Mouse (Mus musculus): ENCODE results near the gene Cntn5.

Cntn5 gene

GRCm38 (mm10) chr9:10226013-10226412 lies 678.6 kb downstream of the Cntn5 start:
- DNase-seq (ENCODE audit: low spot score): no peak

DNA sequence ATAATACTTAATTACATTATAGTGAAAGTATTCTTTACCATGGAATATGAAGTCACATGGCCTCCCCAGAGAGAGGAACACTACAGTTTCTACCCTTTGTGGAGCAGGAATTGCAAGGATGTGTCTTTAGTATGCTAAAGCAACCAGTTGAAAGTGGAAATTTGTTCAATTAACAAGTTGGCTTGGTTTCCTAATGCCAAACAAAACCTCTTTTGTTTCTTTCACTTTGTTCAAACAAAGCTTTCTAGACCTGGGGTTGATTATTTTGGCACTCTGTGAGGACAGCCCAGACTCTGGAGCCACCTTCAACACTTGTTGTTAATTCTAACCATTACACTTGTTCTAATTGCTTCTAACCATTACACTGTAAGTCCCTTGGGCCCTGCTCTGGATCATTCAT lies 718.5 kb downstream of the Cntn5 start:
- DNase-seq (ENCODE audit: low spot score): no peak

GRCm38 (mm10) chr9:10170526-10170925 lies 734.0 kb downstream of the Cntn5 start:
- DNase-seq (ENCODE audit: low spot score): no peak

GRCm38 (mm10) chr9:10121350-10122057 lies 783.1 kb downstream of the Cntn5 start:
- no peak for DNase-seq (ENCODE audit: low spot score)

DNA sequence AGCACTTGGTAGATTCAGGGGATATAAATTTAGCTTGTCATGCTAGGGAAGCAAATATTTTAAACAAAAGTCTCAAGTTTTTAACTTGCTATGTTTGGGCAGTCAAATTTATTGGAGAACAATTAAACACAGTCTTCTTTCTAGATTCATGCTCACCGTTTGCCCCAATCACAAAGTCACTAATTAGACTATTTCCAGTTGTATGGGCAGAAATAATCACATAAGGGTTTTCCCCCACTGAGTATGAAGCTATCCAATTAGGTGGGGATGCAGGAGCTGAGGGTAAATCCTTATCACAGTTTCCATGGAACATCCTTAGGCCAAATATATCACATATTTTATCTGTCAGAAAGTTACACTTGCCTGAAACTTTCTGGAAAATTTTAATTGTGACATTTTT lies 788.0 kb downstream of the Cntn5 start:
- no peak for DNase-seq (ENCODE audit: low spot score)

DNA sequence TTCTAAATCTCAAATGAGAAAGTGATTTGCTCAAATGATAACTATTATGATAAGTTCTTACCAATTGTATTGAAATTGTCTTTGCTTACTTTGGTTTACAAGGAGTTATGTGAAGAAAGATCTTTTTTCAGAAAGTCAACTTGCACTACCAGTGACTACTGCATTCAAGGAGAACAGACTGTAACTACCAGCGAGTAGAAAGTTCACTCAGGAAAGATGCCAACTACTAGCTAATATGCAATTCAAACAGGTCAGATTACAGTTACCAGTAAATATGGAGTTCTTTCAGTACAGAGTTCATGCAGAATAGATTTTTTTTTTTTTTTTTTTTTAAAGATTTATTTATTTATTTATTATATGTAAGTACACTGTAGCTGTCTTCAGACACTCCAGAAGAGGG lies 795.4 kb downstream of the Cntn5 start:
- no peak for DNase-seq (ENCODE audit: low spot score)

DNA sequence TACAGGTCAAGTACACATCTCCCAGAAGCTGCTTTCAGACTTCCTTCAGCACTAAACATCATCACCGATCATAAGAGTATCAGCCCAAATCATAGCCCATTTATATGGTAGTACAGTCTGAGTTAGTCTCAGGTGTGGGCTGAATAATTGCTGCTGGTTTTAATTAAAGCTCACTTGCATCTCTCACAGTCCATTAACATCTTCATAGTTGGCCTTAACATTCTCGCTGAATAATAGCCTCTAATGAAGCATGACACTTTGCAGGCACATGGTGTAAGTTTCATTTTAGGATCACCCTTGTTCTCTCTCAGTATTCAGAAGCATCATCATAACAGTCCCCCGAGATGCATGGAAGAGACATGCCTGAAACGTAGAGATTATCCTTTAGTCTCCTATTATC lies 796.7 kb downstream of the Cntn5 start:
- no peak for DNase-seq (ENCODE audit: low spot score)

DNA sequence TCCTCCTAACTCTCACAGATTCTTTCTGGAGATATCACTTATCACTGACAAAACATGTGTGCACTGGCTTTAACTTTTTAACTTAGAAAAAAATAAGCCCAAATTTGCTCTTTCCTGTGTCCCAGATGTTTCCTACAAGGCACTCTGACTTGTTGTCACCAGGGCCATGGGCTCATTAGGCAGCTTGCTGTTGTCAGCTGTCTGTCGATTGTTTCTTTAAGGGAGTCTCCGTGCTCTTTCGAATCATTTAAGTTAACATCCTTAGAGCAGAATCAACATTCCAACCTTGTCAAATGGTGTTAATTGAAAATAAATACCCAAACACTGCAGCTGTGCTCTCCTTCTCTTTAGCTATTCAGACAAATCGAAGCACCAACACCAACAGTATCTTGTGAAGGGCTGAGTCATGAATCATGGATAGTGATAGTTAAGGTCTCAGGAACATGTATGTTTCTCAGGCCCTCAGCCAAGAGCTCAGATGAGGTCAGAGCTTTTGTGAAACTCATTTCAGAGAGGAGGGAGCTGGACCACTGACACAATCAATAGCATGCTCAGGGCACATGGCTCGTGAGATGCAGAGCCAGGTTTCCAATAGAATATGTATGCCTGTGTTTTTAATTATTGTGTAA lies 802.6 kb downstream of the Cntn5 start:
- no peak for DNase-seq (ENCODE audit: low spot score)

- no peak for DNase-seq (ENCODE audit: low spot score)
These were observed 828.3 kb downstream of the Cntn5 start for GRCm38 (mm10) chr9:10076282-10076681.

DNA sequence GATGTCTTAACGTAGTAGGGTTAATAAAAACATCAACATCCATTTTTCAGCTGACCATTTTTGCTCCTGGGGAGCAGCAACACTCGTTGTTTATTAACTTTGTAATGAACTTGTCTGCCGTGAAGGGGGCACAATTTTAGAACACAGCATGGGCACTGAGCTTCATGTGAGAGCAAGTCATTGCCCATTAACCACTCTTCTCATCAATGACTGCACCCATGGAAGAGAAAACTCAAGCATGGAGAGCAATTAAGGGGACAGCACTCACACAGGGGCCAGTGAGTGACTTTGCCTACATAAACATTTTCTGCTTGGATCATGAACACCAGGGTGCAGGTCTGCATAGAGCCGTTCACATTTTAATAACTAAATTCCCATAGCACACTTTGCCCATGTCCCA lies 831.2 kb downstream of the Cntn5 start:
- DNase-seq (ENCODE audit: low spot score): no peak

DNA sequence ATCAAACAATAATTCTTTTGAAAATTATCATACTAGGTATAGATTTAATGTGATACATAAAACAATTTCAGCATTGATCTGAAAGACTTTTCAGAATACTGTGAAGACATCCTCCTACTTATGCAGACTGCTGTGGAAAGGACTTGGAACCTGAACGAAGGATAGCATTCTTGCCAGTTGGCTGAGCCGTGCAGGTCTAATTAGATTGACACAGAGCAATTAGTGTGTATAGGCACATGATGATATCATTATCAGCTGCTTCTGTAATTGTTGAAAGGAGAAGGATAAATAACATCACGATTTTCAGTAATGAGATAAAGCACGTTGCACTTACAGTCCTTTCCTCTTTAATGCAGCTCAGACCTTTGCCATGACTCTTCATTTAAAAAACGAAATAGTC lies 831.7 kb downstream of the Cntn5 start:
- DNase-seq (ENCODE audit: low spot score): no peak

DNA sequence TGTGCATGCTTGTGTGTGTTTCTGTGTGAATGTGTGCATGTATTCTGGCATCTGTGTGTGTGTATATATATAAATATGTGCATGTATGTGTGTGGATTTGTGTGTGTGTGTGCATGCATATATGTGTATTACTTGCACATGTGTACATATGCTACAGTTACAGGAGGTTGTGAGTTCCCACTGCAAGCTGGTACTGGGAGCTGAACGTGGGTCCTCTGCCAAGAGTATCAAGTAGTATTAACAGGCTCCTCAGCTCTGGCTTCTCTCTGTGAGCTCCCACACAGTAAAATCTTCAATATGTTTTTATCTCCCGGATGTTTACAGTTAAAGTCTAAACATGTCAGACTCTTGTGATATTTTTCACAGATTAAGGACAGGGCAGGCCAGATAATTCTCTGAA lies 833.3 kb downstream of the Cntn5 start:
- no peak for DNase-seq (ENCODE audit: low spot score)

DNA sequence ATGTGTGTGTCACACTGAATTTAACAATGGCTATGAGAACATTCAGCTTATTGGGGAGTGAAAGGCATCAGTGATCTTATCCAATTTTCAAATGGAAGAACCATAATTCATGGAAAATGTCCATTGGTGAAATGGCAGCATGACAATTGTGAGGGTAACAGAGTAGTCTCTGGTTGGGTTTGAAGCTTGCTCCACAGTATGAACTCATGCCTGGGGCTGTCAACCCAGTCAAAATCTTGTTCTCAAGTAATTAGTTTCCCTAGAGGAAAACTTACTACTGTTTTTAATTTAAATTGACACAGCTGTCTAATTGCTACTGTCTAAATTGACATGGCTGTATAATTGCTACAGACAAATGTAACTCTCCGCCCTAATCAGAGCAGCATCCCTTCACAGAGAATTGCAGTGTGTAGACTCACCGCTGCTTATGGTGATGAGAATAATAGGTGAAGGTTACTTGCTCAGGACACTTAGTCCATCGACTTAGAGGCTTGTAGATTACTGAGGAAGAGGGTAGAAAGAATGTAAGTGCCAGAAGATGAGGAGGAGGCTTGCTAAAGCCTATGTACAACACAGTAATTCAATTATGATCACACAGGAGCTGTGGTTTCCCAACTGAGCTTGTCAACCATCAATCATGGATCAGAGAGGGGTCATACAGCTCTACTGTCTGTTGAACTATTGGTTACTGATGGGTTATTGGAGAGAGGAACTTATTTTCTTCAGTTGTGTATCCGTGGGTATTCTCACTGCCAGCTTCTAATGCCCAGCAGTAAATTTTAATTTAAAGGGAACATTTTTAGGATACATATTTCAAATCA lies 859.4 kb downstream of the Cntn5 start:
- no peak for DNase-seq (ENCODE audit: low spot score)

- DNase-seq (ENCODE audit: low spot score): no peak
These were observed 861.6 kb downstream of the Cntn5 start for GRCm38 (mm10) chr9:10043001-10043400.

DNA sequence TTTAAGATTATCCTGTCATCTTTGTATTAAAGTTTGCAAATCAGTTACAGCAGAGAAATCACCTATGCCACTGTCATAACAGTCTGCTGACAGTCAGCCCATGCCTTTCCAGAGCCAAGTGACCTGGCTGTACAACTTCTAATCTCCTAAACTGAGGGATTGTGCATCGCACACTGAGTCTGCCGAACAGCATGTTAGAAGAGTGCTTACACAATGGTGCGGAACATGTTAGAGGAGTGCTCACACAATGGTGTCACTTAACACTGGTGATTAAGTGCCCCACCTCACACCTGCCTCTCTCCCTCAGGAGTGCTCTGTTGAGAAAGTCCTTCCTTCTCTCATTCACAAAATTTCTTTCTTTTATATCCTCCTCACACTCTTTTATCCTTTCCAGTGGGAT lies 889.4 kb downstream of the Cntn5 start:
- no peak for DNase-seq (ENCODE audit: low spot score)

DNA sequence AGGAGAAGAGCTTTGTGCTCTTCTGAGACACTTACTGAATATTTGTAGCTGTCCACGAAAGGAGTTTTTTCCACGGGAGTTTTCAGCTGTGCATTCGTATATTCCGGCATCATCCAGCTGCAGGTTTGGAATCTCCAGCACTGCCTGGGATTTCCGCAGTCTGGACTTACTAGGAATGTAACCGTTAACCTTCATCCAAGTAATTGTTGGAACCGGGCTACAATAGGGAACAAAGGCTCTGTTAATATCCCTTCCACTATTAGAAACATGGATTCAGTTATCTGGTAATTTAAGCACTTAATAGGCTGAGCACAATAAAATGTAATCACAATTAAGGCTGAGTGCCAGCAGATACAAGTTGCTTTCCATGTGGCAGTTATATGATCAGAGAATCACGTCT lies 920.5 kb downstream of the Cntn5 start:
- no peak for DNase-seq (ENCODE audit: low spot score)

GRCm38 (mm10) chr9:9983220-9983619 lies 921.4 kb downstream of the Cntn5 start:
- DNase-seq (ENCODE audit: low spot score): no peak

GRCm38 (mm10) chr9:9965370-9965769 lies 939.2 kb downstream of the Cntn5 start:
- no peak for DNase-seq (ENCODE audit: low spot score)

DNA sequence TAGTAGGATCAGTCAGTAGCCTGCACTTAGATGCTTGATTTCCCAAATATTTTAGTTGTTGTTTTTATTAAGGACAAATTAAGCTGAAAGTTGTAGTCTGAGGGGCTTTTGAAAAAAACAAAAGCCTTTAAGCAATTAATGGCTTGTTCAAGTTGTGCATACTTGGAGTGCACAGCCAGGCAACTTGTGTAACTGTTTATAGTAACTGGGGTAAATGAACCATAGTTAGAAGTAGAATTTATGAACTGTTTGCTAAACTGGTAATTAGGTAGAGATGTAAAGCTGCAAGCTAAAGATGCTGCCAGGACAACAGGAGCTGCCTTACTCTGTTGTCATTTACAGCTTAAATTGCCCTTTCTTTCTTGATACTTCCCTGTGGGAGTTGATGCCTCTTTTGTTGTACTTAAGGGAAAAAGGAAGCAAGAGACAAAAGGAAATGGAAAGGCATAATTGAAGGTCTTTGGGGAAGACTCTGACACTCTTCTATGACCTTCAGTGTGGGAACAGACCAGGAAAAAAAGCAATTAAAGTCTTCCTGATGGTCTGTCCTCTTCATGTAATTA lies 943.9 kb downstream of the Cntn5 start:
- no peak for DNase-seq (ENCODE audit: low spot score)

DNA sequence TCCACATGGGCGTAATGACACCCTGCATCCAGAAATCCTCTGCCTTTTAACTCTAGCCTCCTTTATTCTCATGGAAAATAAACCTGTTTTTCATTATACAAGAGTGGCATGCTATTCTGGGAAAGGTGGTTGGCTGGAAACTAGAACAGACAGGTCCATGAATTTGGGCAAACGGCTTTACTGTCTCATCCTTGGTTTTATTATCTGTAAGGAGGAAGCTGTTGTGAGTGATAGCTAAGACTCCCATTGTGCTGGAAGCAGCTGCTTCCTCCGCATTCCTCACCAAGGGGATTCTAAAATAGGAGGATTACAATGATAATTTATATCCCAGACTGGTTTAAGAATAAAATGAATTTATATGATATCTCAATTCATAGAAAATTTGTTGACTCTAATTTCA lies 955.2 kb downstream of the Cntn5 start:
- DNase-seq (ENCODE audit: low spot score): no peak

DNA sequence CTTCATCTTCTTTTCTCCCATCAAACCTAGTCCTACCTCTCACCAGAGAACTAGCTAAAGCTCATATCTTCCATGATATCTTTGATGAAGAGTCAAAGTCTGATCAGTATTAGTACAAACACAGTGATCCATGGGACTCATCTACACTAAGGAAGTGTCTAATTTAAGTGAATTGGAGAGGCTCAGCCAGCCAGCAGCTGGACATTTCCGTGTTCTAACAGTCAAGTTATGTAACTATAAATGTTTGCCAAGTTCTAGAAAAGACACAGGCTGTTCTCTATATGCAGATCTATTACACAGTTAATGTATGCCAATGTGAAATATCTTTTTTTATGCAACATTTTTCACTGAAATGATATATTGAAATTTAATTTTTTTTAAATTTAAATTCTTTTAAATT lies 959.7 kb downstream of the Cntn5 start:
- DNase-seq (ENCODE audit: low spot score): no peak

DNA sequence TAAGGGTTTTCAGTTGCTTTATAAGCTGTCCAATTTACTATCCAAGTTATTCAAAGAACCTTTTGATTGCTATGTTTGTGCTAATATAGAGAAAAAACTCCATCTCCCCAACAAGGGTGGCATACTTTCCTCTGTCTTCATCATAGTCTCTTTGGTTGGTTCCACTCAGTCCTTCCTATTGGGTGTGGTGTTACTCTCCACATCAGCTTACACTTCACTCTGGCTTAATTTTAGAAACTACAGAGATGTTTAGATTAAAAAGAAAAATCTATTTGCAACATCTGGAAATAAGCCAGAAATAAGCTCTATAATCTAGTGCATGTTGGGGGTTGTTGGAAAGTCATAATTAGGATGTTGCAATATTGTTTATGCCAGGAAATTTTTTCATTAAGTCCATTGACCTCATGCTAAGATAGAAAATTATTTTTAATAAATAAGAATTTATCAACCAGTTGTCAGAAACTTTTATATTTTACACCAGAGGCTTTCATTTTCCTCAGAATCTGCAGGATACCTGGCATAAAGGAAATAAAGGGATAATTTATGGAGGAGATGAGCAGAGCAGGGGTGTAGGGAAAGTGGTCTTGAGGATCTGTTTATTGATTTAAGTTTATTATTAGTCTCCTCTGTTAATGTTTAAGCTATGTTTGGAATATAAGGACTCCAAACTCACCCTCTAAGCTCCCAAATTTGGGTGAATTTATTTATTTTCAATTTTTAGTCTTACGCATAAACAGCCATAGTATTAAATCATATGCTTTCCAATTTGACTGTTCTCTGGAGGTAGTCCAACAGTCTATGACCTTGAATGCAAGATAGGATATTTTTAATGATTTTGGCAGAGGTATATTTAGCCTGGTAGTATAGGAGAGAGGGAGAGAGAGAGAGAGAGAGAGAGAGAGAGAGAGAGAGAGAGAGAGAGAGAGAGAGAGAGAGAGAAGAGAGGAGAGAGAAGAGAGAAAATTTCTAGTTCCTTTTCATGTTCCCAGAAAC lies 966.8 kb downstream of the Cntn5 start:
- no peak for DNase-seq (ENCODE audit: low spot score)

Measured in urinary bladder, postnatal 10 days (tissue).